Mouse (Mus musculus) thymus, adult 2 months (tissue): ENCODE results near the gene Sec14l5.

Experiments
- CTCF ChIP-seq: fragments of 200-500 bp; IDR thresholded peaks from 2 replicates; pipeline ENCODE4 v1.5.1; 2012; ENCODE audit warnings: mild to moderate bottlenecking, control low read depth, low read length, moderate library complexity, borderline replicate concordance; ENCODE audit not compliant: control insufficient read depth, poor library complexity, insufficient read depth; ENCODE audit errors: extremely low read depth
- POLR2A ChIP-seq: fragments of 200-500 bp; IDR thresholded peaks from 2 replicates; pipeline ENCODE4 v1.6.1; 2012; ENCODE audit warnings: mild to moderate bottlenecking, low read length, control low read depth, moderate library complexity; ENCODE audit not compliant: control insufficient read depth, poor library complexity, insufficient read depth; ENCODE audit errors: extremely low read depth

- TF ChIP-seq CTCF: no peak
- no peak for TF ChIP-seq POLR2A
Measured at GRCm38 (mm10) chr16:5157113-5157512, 10.2 kb downstream of the Sec14l5 start.
